ENCODE assay signal across 25 mouse cellular contexts in genomic region chr3:22230635-22231034, GRCm38 (mm10).
"Had no signal": no experiment of that assay in that cellular context is flagged by ENCODE, and none has a peak within 500 bp of the region (broad histone marks: within the 10 kb centered on the region; RNA-seq: fewer than 3 reads in every experiment).

No protein-coding gene starts in this region.

- H3K9ac ChIP-seq: forebrain, postnatal 0 days; heart, embryonic 12.5 days; hindbrain, embryonic 15.5 days; kidney, embryonic 15.5 days; limb, embryonic 12.5 days; liver, embryonic 13.5 days had no signal

- H3K4me3 ChIP-seq: heart, embryonic 10.5 days; heart, embryonic 12.5 days; hindbrain, embryonic 15.5 days; kidney, embryonic 15.5 days; left cerebral cortex, adult 2 months; limb, embryonic 10.5 days; limb, embryonic 12.5 days; liver, embryonic 13.5 days had no signal

- H3K27ac ChIP-seq: heart, embryonic 10.5 days; hindbrain, embryonic 15.5 days; hindbrain, postnatal 0 days; kidney, embryonic 15.5 days; kidney, postnatal 0 days; left cerebral cortex, adult 2 months; limb, embryonic 10.5 days; limb, embryonic 12.5 days; liver, embryonic 13.5 days had no signal

- H3K9me3 ChIP-seq: heart, embryonic 10.5 days; heart, embryonic 12.5 days; hindbrain, embryonic 15.5 days; kidney, embryonic 15.5 days; limb, embryonic 10.5 days; limb, embryonic 12.5 days; liver, embryonic 13.5 days had no signal

- ATAC-seq: forebrain, postnatal 0 days; hindbrain, postnatal 0 days; intestine, embryonic 16.5 days had no signal

- H3K4me1 ChIP-seq: heart, embryonic 10.5 days; heart, embryonic 12.5 days; kidney, embryonic 15.5 days; limb, embryonic 10.5 days; limb, embryonic 12.5 days had no signal

- H3K27me3 ChIP-seq: heart, embryonic 12.5 days; hindbrain, embryonic 15.5 days; kidney, embryonic 15.5 days; limb, embryonic 12.5 days; liver, embryonic 13.5 days had no signal

- H3K36me3 ChIP-seq: heart, embryonic 10.5 days; heart, embryonic 12.5 days; hindbrain, embryonic 15.5 days; kidney, embryonic 15.5 days; limb, embryonic 10.5 days; limb, embryonic 12.5 days; liver, embryonic 13.5 days had no signal

- DNase-seq: forebrain, postnatal 0 days; gastrocnemius, postnatal 14 days; gastrocnemius, postnatal 36 days; heart, adult 18-20 months; heart, postnatal 14 days; heart, postnatal 36 days; kidney, adult 11 months; kidney, adult 2 months; kidney, adult 9 months; kidney, postnatal 14 days; kidney, postnatal 36 days; layer of hippocampus, adult 9-11 months; liver; liver, embryonic 13.5 days had no signal

- H3K4me2 ChIP-seq: heart, embryonic 12.5 days; hindbrain, embryonic 15.5 days; kidney, embryonic 15.5 days; limb, embryonic 12.5 days; liver, embryonic 11.5 days; liver, embryonic 13.5 days had no signal
